Mouse (Mus musculus): ENCODE results near the gene Rbm3. TPM values are rescaled to one million over a fixed set of nuclear protein-coding genes. Genes with fewer than 3 reads are reported as not detected.
A peak's percentile ranks its signal among the peaks of the same experiment; 100 is the strongest.

The Rbm3 gene
- 100 to 1,000 TPM; 107 to 140 TPM for total RNA-seq (2021)
- long read RNA-seq, experiment 1, transcript Rbm3-206 (7 exons, 1,338 nt) = major isoform, 11 of 40 reads
- long read RNA-seq, experiment 1, transcript Rbm3-203 (7 exons, 1,225 nt) = minor isoform, 7 of 40 reads
- long read RNA-seq, experiment 1, transcript Rbm3-202 (7 exons, 1,183 nt) = minor isoform, 5 of 40 reads
- long read RNA-seq, experiment 1, partial matches to known transcripts = 7 of 40 reads
- long read RNA-seq, experiment 1, other reads (novel, unspliced or antisense) = 8 of 40 reads
- long read RNA-seq, experiment 2, transcript Rbm3-203 (7 exons, 1,225 nt) = major isoform, 7 of 43 reads
- long read RNA-seq, experiment 2, transcript Rbm3-202 (7 exons, 1,183 nt) = minor isoform, 5 of 43 reads
- long read RNA-seq, experiment 2, transcript Rbm3-204 (7 exons, 1,152 nt) = major isoform, 7 of 43 reads
- long read RNA-seq, experiment 2, transcript Rbm3-206 (7 exons, 1,338 nt) = major isoform, 7 of 43 reads
- long read RNA-seq, experiment 2, partial matches to known transcripts = 3 of 43 reads
- long read RNA-seq, experiment 2, other reads (novel, unspliced or antisense) = 13 of 43 reads

- DNase-seq (ENCODE audit: low spot score in 2 of 2) = peak; percentile 61 to 70
These were observed at the start of gene Rbm3 for GRCm38 (mm10) chrX:8145153-8145991. Gene Rbm3, minus strand, starts transcription at chrX:8145880.

GRCm38 (mm10) chrX:8193419-8193723 lies 47.7 kb upstream of the Rbm3 start, which contains the start of gene Ebp:
Gene Ebp, minus strand, starts transcription at chrX:8193512.
- DNase-seq (ENCODE audit: low spot score in 2 of 2) = peak in 1 of 2 experiments; percentile 6

GRCm38 (mm10) chrX:8192640-8193418 lies 47.1 kb upstream of the Rbm3 start:
- DNase-seq (ENCODE audit: low spot score in 2 of 2) = peak; percentile 58 to 66

- DNase-seq (ENCODE audit: low spot score in 2 of 2) = no peak
These were observed 46.5 kb upstream of the Rbm3 start for GRCm38 (mm10) chrX:8192126-8192639.

- no peak for DNase-seq (ENCODE audit: low spot score in 2 of 2)
These were observed 37.3 kb upstream of the Rbm3 start for GRCm38 (mm10) chrX:8182871-8183540.

- DNase-seq (ENCODE audit: low spot score in 2 of 2) = no peak
These were observed 34.0 kb upstream of the Rbm3 start for GRCm38 (mm10) chrX:8179646-8180045.

GRCm38 (mm10) chrX:8178871-8179270 lies 33.2 kb upstream of the Rbm3 start:
- no peak for DNase-seq (ENCODE audit: low spot score in 2 of 2)

GRCm38 (mm10) chrX:8175504-8176385 lies 30.1 kb upstream of the Rbm3 start, which contains the start of gene Tbc1d25:
Gene Tbc1d25, minus strand, starts transcription at chrX:8176181.
- DNase-seq (ENCODE audit: low spot score in 2 of 2) = peak; percentile 67 to 71

GRCm38 (mm10) chrX:8175169-8175503 lies 29.5 kb upstream of the Rbm3 start:
- no peak for DNase-seq (ENCODE audit: low spot score in 2 of 2)

- DNase-seq (ENCODE audit: low spot score in 2 of 2) = no peak
These were observed 22.3 kb upstream of the Rbm3 start for GRCm38 (mm10) chrX:8167716-8168647.

- DNase-seq (ENCODE audit: low spot score in 2 of 2) = no peak
These were observed 18.8 kb upstream of the Rbm3 start for GRCm38 (mm10) chrX:8164471-8164870.

GRCm38 (mm10) chrX:8163076-8163475 lies 17.4 kb upstream of the Rbm3 start:
- DNase-seq (ENCODE audit: low spot score in 2 of 2) = no peak

GRCm38 (mm10) chrX:8143750-8144149 lies 1.9 kb downstream of the Rbm3 start:
- DNase-seq (ENCODE audit: low spot score in 2 of 2) = no peak

GRCm38 (mm10) chrX:8142948-8143347 lies 2.7 kb downstream of the Rbm3 start:
- DNase-seq (ENCODE audit: low spot score in 2 of 2) = no peak

- no peak for DNase-seq (ENCODE audit: low spot score in 2 of 2)
These were observed 4.6 kb downstream of the Rbm3 start for GRCm38 (mm10) chrX:8141058-8141457.

- DNase-seq (ENCODE audit: low spot score in 2 of 2) = no peak
These were observed 5.2 kb downstream of the Rbm3 start for GRCm38 (mm10) chrX:8140446-8140845.

- no peak for DNase-seq (ENCODE audit: low spot score in 2 of 2)
These were observed 6.2 kb downstream of the Rbm3 start for GRCm38 (mm10) chrX:8139480-8139879.

GRCm38 (mm10) chrX:8135886-8136285 lies 9.8 kb downstream of the Rbm3 start:
- DNase-seq (ENCODE audit: low spot score in 2 of 2) = no peak

Measured in adrenal gland, adult 18-20 months (tissue).